Mouse (Mus musculus) CH12.LX (cell line): ENCODE measurements around the gene Amotl2. TPM values are rescaled to one million over a fixed set of nuclear protein-coding genes. Genes with fewer than 3 reads are reported as not detected.

Experiments
- DNase-seq: peaks from one replicate; pipeline ENCODE4 v3.0.0-alpha.2; 2013; ENCODE audit errors: extremely low read depth
- H3K27ac ChIP-seq: 2 replicates; pipeline ENCODE4 v1.5.1; 2012; ENCODE audit warnings: low read depth, mild to moderate bottlenecking, control low read depth, moderate library complexity; ENCODE audit not compliant: insufficient read depth
- H3K27me3 ChIP-seq: replicated peaks from 2 replicates; pipeline ENCODE3; 2012; ENCODE audit warnings: inconsistent platforms
- H3K36me3 ChIP-seq, 2 experiments: replicated peaks in 1 of 2; 2 replicates each; pipeline versions ENCODE3 to v1.6.1; 2012; ENCODE audit warnings: inconsistent platforms in 1 of 2, low read length in 1 of 2, mild to moderate bottlenecking in 1 of 2, mixed read lengths in 1 of 2, moderate library complexity in 1 of 2; ENCODE audit not compliant: control insufficient read depth in 1 of 2, insufficient read depth in 1 of 2
- H3K4me1 ChIP-seq, 2 experiments: 2 replicates each; pipeline ENCODE4 v1.6.1; 2012; ENCODE audit warnings: inconsistent platforms in 1 of 2, moderate library complexity in 1 of 2; ENCODE audit not compliant: insufficient read depth in 2 of 2, control insufficient read depth in 1 of 2
- H3K4me2 ChIP-seq: 2 replicates; pipeline ENCODE4 v1.6.1; 2012; ENCODE audit warnings: low read depth, mild to moderate bottlenecking, control low read depth; ENCODE audit not compliant: poor library complexity, insufficient read depth, severe bottlenecking
- H3K4me3 ChIP-seq, 3 experiments: fragments of 150-350 bp in 1 of 3; sonication (generic) in 1 of 3; replicated peaks in 1 of 3; 2 replicates each; pipeline versions ENCODE3 to v1.5.1; 2011 to 2012; ENCODE audit warnings: low read depth in 2 of 3, low read length in 2 of 3, mild to moderate bottlenecking in 2 of 3, moderate library complexity in 2 of 3, control low read depth in 1 of 3, improper control_type of control experiment in 1 of 3, inconsistent platforms in 1 of 3, mixed read lengths in 1 of 3; ENCODE audit not compliant: poor library complexity in 1 of 3
- H3K79me2 ChIP-seq: replicated peaks from 2 replicates; pipeline ENCODE4 v1.6.1; 2012; ENCODE audit warnings: mild to moderate bottlenecking, moderate library complexity; ENCODE audit not compliant: control insufficient read depth, poor library complexity, insufficient read depth, severe bottlenecking; ENCODE audit errors: extremely low read depth
- H3K9ac ChIP-seq: 2 replicates; pipeline ENCODE4 v1.6.1; 2012; ENCODE audit warnings: low read depth, mild to moderate bottlenecking, control low read depth, moderate library complexity; ENCODE audit not compliant: insufficient read depth
- H3K9me3 ChIP-seq: replicated peaks from 2 replicates; pipeline ENCODE3; 2012; ENCODE audit warnings: low read length, inconsistent platforms, mixed read lengths
- CHD1 ChIP-seq: IDR thresholded peaks from 2 replicates; pipeline ENCODE4 v1.6.1; 2012; ENCODE audit warnings: low read depth, low read length, improper control_type of control experiment, inconsistent platforms
- CHD2 ChIP-seq: IDR thresholded peaks from 2 replicates; pipeline ENCODE4 v1.6.1; 2011; ENCODE audit warnings: low read length, improper control_type of control experiment
- CTCF ChIP-seq, 2 experiments: IDR thresholded peaks in 1 of 2; conservative IDR thresholded peaks in 1 of 2; 2 replicates each; pipeline ENCODE4 v1.5.1; 2011 to 2012; ENCODE audit warnings: low read depth in 2 of 2, low read length in 2 of 2, improper control_type of control experiment in 1 of 2, inconsistent platforms in 1 of 2, mild to moderate bottlenecking in 1 of 2, moderate library complexity in 1 of 2
- ELF1 ChIP-seq: IDR thresholded peaks from 2 replicates; pipeline ENCODE4 v1.6.1; 2014; ENCODE audit warnings: low read depth, mild to moderate bottlenecking, inconsistent platforms, low read length, improper control_type of control experiment
- EP300 ChIP-seq: IDR thresholded peaks from 2 replicates; pipeline ENCODE4 v1.6.1; 2011; ENCODE audit warnings: low read length, improper control_type of control experiment
- ETS1 ChIP-seq: conservative IDR thresholded peaks from 2 replicates; pipeline ENCODE4 v1.6.1; 2012; ENCODE audit warnings: low read depth, mild to moderate bottlenecking, inconsistent platforms, low read length, improper control_type of control experiment, moderate library complexity
- HCFC1 ChIP-seq: IDR thresholded peaks from 2 replicates; pipeline ENCODE4 v1.6.1; 2012; ENCODE audit warnings: low read depth, mild to moderate bottlenecking, inconsistent platforms, low read length, improper control_type of control experiment
- IRF4 ChIP-seq: IDR thresholded peaks from 2 replicates; pipeline ENCODE4 v1.6.1; 2014; ENCODE audit warnings: low read depth, mild to moderate bottlenecking, inconsistent platforms, low read length, improper control_type of control experiment
- JUN ChIP-seq: IDR thresholded peaks from 2 replicates; pipeline ENCODE4 v1.6.1; 2011; ENCODE audit warnings: low read depth, mild to moderate bottlenecking, low read length, improper control_type of control experiment, moderate library complexity; ENCODE audit not compliant: insufficient read depth
- KAT2A ChIP-seq: IDR thresholded peaks from 2 replicates; pipeline ENCODE4 v1.6.1; 2012; ENCODE audit warnings: low read length, improper control_type of control experiment, inconsistent platforms; ENCODE audit not compliant: insufficient replicate concordance
- MAFK ChIP-seq: IDR thresholded peaks from 2 replicates; pipeline ENCODE4 v1.6.1; 2011; ENCODE audit warnings: low read length, improper control_type of control experiment; ENCODE audit not compliant: insufficient replicate concordance
- MAX ChIP-seq: IDR thresholded peaks from 2 replicates; pipeline ENCODE4 v1.6.1; 2011; ENCODE audit warnings: low read length, improper control_type of control experiment
- MAZ ChIP-seq: IDR thresholded peaks from 2 replicates; pipeline ENCODE4 v1.6.1; 2012; ENCODE audit warnings: low read depth, mild to moderate bottlenecking, inconsistent platforms, low read length, improper control_type of control experiment, moderate library complexity
- MXI1 ChIP-seq: IDR thresholded peaks from 2 replicates; pipeline ENCODE4 v1.6.1; 2011; ENCODE audit warnings: mild to moderate bottlenecking, low read depth, low read length, improper control_type of control experiment
- MYC ChIP-seq: IDR thresholded peaks from 2 replicates; pipeline ENCODE4 v1.6.1; 2011; ENCODE audit warnings: low read depth, mild to moderate bottlenecking, improper control_type of control experiment, low read length
- NRF1 ChIP-seq: IDR thresholded peaks from 2 replicates; pipeline ENCODE4 v1.6.1; 2014; ENCODE audit warnings: low read depth, mild to moderate bottlenecking, inconsistent platforms, low read length, improper control_type of control experiment, moderate library complexity
- RCOR1 ChIP-seq: conservative IDR thresholded peaks from 2 replicates; pipeline ENCODE4 v1.6.1; 2012; ENCODE audit warnings: low read depth, mild to moderate bottlenecking, inconsistent platforms, low read length, improper control_type of control experiment
- SIN3A ChIP-seq: IDR thresholded peaks from 2 replicates; pipeline ENCODE4 v1.6.1; 2012; ENCODE audit warnings: low read length, improper control_type of control experiment, inconsistent platforms
- SMC3 ChIP-seq: IDR thresholded peaks from 2 replicates; pipeline ENCODE4 v1.6.1; 2011; ENCODE audit warnings: low read depth, low read length, improper control_type of control experiment
- TBP ChIP-seq: conservative IDR thresholded peaks from 2 replicates; pipeline ENCODE4 v1.6.1; 2011; ENCODE audit warnings: low read depth, low read length, improper control_type of control experiment
- TCF12 ChIP-seq: IDR thresholded peaks from 2 replicates; pipeline ENCODE4 v1.6.1; 2014; ENCODE audit warnings: low read depth, mild to moderate bottlenecking, inconsistent platforms, low read length, improper control_type of control experiment
- UBTF ChIP-seq: IDR thresholded peaks from 2 replicates; pipeline ENCODE4 v1.6.1; 2012; ENCODE audit warnings: low read depth, mild to moderate bottlenecking, inconsistent platforms, low read length, improper control_type of control experiment, moderate library complexity
- USF1 ChIP-seq: IDR thresholded peaks from 2 replicates; pipeline ENCODE4 v1.6.1; 2014; ENCODE audit warnings: low read depth, mild to moderate bottlenecking, inconsistent platforms, low read length, improper control_type of control experiment
- USF2 ChIP-seq: conservative IDR thresholded peaks from 2 replicates; pipeline ENCODE4 v1.6.1; 2011; ENCODE audit warnings: low read depth, low read length, improper control_type of control experiment
- ZKSCAN1 ChIP-seq: IDR thresholded peaks from 2 replicates; pipeline ENCODE4 v1.6.1; 2012; ENCODE audit warnings: low read depth, inconsistent platforms, low read length, improper control_type of control experiment, borderline replicate concordance
- ZNF384 ChIP-seq: IDR thresholded peaks from 2 replicates; pipeline ENCODE4 v1.6.1; 2012; ENCODE audit warnings: low read depth, low read length, improper control_type of control experiment, inconsistent platforms
- dilution Hi-C: fragments of 300-500 bp; cut with MboI; formaldehyde crosslinking; loops from 2 replicates; pipeline ENCODE4 v1.14.3; 2020; ENCODE audit warnings: low sequenced_read_pairs; ENCODE audit not compliant: extremely low pct_unique_long_range_greater_than_20kb, extremely low pct_ligation_motif_present
- in situ Hi-C: fragments of 300-500 bp; cut with MboI; formaldehyde crosslinking; loops from 3 replicates; pipeline ENCODE4 v1.14.3; 2019; ENCODE audit warnings: low sequenced_read_pairs, low pct_ligation_motif_present, low pct_unique_long_range_greater_than_20kb, mixed read lengths
- polyA plus RNA-seq: library from polyadenylated mRNA; unstranded; fragments of >175 nt; gene quantifications from 2 replicates; pipeline ENCODE4 v1.2.1, GENCODE M21; 2012; ENCODE audit warnings: low read depth; ENCODE audit not compliant: insufficient read length
- total RNA-seq, 2 experiments: library from RNA; depleted of rRNA; stranded (reverse); fragments of 300-350 nt in 1 of 2; fragments of >200 nt in 1 of 2; gene quantifications; 2 replicates each; pipeline ENCODE4 v1.2.3; 2012 to 2014

The Amotl2 gene
- total and polyA plus RNA-seq, 3 experiments = 0.08 TPM; not detected in 2

- in situ Hi-C loops = no loop called here
Observed at GRCm38 (mm10) chr9:102734739-102735075, 18.2 kb downstream of the Amotl2 start.

DNA sequence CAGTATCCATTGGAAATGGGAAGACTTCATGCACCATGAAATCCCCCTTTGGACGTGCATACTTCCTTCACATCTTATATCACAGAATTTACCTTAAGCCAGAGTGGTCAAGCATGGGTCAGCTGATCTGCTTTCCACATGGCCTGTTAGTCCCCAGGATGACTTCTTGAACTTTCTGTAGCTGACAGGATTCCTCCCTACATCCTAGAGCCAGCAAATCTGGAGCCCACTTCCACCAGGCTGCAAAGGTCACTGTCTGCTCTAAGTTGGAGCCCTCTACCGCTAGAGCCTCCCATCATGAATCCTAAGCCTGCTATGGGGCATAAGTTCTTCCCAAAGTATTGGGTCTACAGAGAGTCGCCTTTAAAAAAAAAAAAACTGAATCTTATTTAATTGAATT lies 18.8 kb downstream of the Amotl2 start:
- in situ Hi-C loops (no loop called here), dilution Hi-C loops (no loop called here)

More at GRCm38 (mm10) chr9:102734739-102735075, 18.2 kb downstream of the Amotl2 start:
- H3K27me3 ChIP-seq = peaks cover 8% of the 10 kb centered on the region
- no peaks in the 10 kb centered on the region for H3K9me3 ChIP-seq
- no peaks in the 10 kb centered on the region for H3K36me3 ChIP-seq
- H3K9ac ChIP-seq = no peak overlapping the region
- peaks cover 15 to 41% of the 10 kb centered on the region in 2 experiments for H3K4me1 ChIP-seq
- dilution Hi-C loops = no loop called here
- no peak for DNase-seq
- no peaks in the 10 kb centered on the region for H3K79me2 ChIP-seq
- H3K27ac ChIP-seq = no peak overlapping the region
- no peak overlapping the region for H3K4me2 ChIP-seq
- H3K4me3 ChIP-seq = no peak overlapping the region
- TF ChIP-seq MAX (no peak), USF2 (no peak), TBP (no peak), SIN3A (no peak)

DNA sequence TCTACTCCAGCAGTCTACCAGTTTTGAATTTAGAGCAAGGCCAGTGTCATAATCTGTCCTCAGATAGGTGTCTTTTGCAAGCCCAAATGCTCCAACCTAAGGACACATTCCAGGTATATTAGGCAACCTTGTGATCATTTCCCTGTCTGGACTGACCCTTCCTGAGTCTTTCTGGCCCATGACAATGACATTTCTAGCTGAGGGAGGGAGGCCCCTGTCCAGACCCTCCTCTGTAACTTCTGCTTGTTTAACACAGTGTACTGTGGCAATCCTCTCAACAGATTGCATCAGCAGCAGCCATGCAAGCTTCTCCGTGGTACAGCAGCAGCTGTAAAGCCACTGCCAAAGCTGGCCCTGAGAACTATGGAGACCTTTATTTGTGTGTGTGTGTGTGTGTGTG lies 19.5 kb downstream of the Amotl2 start:
- dilution Hi-C loops (no loop called here), in situ Hi-C loops (no loop called here)
- Histone ChIP-seq H3K79me2 (no peaks in the 10 kb centered on the region), H3K27me3 (peaks cover 4% of the 10 kb centered on the region), H3K9ac (no peak overlapping the region), H3K4me1 (peaks cover 12 to 40% of the 10 kb centered on the region in 2 experiments), H3K4me2 (no peak overlapping the region), H3K9me3 (no peaks in the 10 kb centered on the region), H3K36me3 (no peaks in the 10 kb centered on the region), H3K4me3 (no peak overlapping the region), H3K27ac (no peak overlapping the region)
- TF ChIP-seq JUN (no peak), EP300 (no peak), ZNF384 (no peak), CHD1 (no peak), RCOR1 (no peak), IRF4 (no peak), SMC3 (no peak), MXI1 (no peak), KAT2A (no peak)
- peak; percentile 29 for DNase-seq

More for the DNA sequence above, 18.8 kb downstream of the Amotl2 start:
- Histone ChIP-seq H3K4me3 (no peak overlapping the region), H3K36me3 (no peaks in the 10 kb centered on the region), H3K4me2 (no peak overlapping the region), H3K79me2 (no peaks in the 10 kb centered on the region), H3K9ac (no peak overlapping the region), H3K27me3 (peaks cover 4% of the 10 kb centered on the region), H3K27ac (no peak overlapping the region), H3K9me3 (no peaks in the 10 kb centered on the region), H3K4me1 (peaks cover 15 to 41% of the 10 kb centered on the region in 2 experiments)
- DNase-seq = no peak
- TF ChIP-seq TCF12 (no peak), UBTF (no peak), MAFK (no peak), MYC (no peak), NRF1 (no peak), TBP (no peak), CHD2 (no peak), USF1 (no peak), ETS1 (no peak), MAZ (no peak), ZNF384 (no peak), SIN3A (no peak), CTCF (conservative IDR thresholded peaks at IDR 0.05 in 1 of 2, IDR thresholded peaks at IDR 0.05 in 1 of 2; ENCODE audit: low read depth in 2 of 2, low read length in 2 of 2) (no peak), ELF1 (no peak), SMC3 (no peak), IRF4 (no peak), CHD1 (no peak), ZKSCAN1 (no peak), HCFC1 (no peak)
- TF ChIP-seq, all 38 proteins: peak for 0
